Mouse (Mus musculus) hindlimb bud, embryonic 11.5 days (tissue): Measurements from ENCODE around the gene Zbtb38.

Experiments
- DNase-seq: peaks from one replicate; pipeline ENCODE4 v3.0.0-alpha.2; 2012; ENCODE audit warnings: low read depth, low spot score; ENCODE audit errors: extremely low spot score

Gene Zbtb38

GRCm38 (mm10) chr9:96731961-96732511, 20.6 kb downstream of the Zbtb38 start:
- DNase-seq: no peak

- DNase-seq: no peak
Measured at GRCm38 (mm10) chr9:96731039-96731895, 21.4 kb downstream of the Zbtb38 start.

- no peak for DNase-seq
Measured at GRCm38 (mm10) chr9:96730311-96730625, 22.4 kb downstream of the Zbtb38 start.

GRCm38 (mm10) chr9:96729537-96730310, 22.9 kb downstream of the Zbtb38 start:
- no peak for DNase-seq

GRCm38 (mm10) chr9:96728338-96729162, 24.1 kb downstream of the Zbtb38 start:
- no peak for DNase-seq

- no peak for DNase-seq
Measured at GRCm38 (mm10) chr9:96727688-96728087, 24.9 kb downstream of the Zbtb38 start.

GRCm38 (mm10) chr9:96726336-96727131, 26.1 kb downstream of the Zbtb38 start:
- DNase-seq: no peak

- no peak for DNase-seq
Measured at GRCm38 (mm10) chr9:96725582-96726320, 26.9 kb downstream of the Zbtb38 start.

- DNase-seq: no peak
Measured at GRCm38 (mm10) chr9:96723650-96724049, 29.0 kb downstream of the Zbtb38 start.

GRCm38 (mm10) chr9:96721163-96721799, 31.4 kb downstream of the Zbtb38 start:
- no peak for DNase-seq

GRCm38 (mm10) chr9:96720510-96721162, 32.0 kb downstream of the Zbtb38 start:
- no peak for DNase-seq

GRCm38 (mm10) chr9:96719408-96720158, 33.0 kb downstream of the Zbtb38 start:
- no peak for DNase-seq

- no peak for DNase-seq
Measured at GRCm38 (mm10) chr9:96718888-96719287, 33.7 kb downstream of the Zbtb38 start.

GRCm38 (mm10) chr9:96718402-96718798, 34.2 kb downstream of the Zbtb38 start:
- no peak for DNase-seq

- DNase-seq: no peak
Measured at GRCm38 (mm10) chr9:96717698-96718401, 34.8 kb downstream of the Zbtb38 start.

- DNase-seq: no peak
Measured at GRCm38 (mm10) chr9:96716735-96717444, 35.7 kb downstream of the Zbtb38 start.

- no peak for DNase-seq
Measured at GRCm38 (mm10) chr9:96716136-96716535, 36.5 kb downstream of the Zbtb38 start.
